Mouse (Mus musculus) embryonic facial prominence, embryonic 10.5 days (tissue): Measurements from ENCODE around the gene Dpf3. TPM values are rescaled to one million over a fixed set of nuclear protein-coding genes. Genes with fewer than 3 reads are reported as not detected.

Experiments
- DNase-seq: peaks from one replicate; pipeline ENCODE4 v3.0.0-alpha.2; 2017; ENCODE audit warnings: low spot score
- H3K27ac ChIP-seq: fragments of 300-500 bp; sonication (generic); replicated peaks from 2 replicates; pipeline ENCODE4 v1.5.1; 2016; ENCODE audit warnings: mild to moderate bottlenecking
- H3K27me3 ChIP-seq: fragments of 300-500 bp; sonication (generic); replicated peaks from 2 replicates; pipeline ENCODE4 v1.6.1; 2016; ENCODE audit warnings: low read depth, mild to moderate bottlenecking; ENCODE audit not compliant: poor library complexity, severe bottlenecking
- H3K36me3 ChIP-seq: fragments of 300-500 bp; sonication (generic); replicated peaks from 2 replicates; pipeline ENCODE4 v1.6.1; 2016; ENCODE audit warnings: mild to moderate bottlenecking, moderate library complexity
- H3K4me1 ChIP-seq: fragments of 300-500 bp; sonication (generic); 2 replicates; pipeline ENCODE4 v1.6.1; 2016
- H3K4me3 ChIP-seq: fragments of 300-500 bp; sonication (generic); 2 replicates; pipeline ENCODE4 v1.5.1; 2016; ENCODE audit warnings: mild to moderate bottlenecking, moderate library complexity
- H3K9me3 ChIP-seq: fragments of 300-500 bp; sonication (generic); 2 replicates; pipeline ENCODE4 v1.6.1; 2016; ENCODE audit warnings: mild to moderate bottlenecking
- WGBS: fragments of 180-500 bp; shearing (Covaris S2); methylation state at CpG from one replicate; pipeline ENCODE4 v1.1.7; 2016; 5-methylcytosine and 5-hydroxymethylcytosine counted together
- polyA plus RNA-seq: library from polyadenylated mRNA; unstranded; fragments of >200 nt; fragmentation: Nextera tagmentation; extraction: Ambion mirVana; gene quantifications from 2 replicates; pipeline ENCODE4 v1.2.1, GENCODE M21; 2016

The Dpf3 gene
- polyA plus RNA-seq, 1 experiment from 2014 or later: 2.8 TPM

DNA sequence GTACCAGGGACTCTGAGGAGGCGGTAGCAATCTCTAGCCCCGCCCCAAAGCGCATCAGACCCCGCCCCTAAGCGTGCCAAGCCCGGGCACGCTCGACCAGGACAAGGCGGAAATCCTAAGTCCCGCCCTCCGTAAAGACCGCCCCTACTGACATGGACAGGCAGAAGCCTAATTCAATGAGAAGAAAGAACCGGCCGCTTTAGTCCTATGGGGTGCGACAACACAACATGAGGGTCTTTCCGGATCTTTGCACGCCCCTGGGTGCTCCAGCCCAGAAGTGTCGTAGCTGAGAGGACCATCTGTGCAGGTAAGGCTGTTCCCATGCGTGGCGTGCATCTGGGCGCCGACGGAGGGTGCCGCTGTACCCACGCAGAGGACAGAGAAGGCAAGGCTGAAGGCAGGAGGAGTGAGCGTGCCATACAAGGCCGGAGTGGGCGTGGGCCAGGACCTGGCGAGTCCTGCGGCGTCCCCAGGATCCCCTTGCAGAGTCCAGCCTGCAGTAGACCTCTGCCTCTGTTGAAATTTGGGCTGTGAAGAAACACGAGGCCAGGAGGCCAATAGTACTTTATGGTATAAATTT, 32.9 kb upstream of the Dpf3 start, which contains the start of gene Dcaf4:
Dcaf4 (plus strand) TSS at position 156 of the 580 bp plus-strand sequence.
- H3K9me3 ChIP-seq: no peaks in the 10 kb centered on the region
- H3K27me3 ChIP-seq: no peaks in the 10 kb centered on the region
- H3K4me1 ChIP-seq: peaks cover 40% of the 10 kb centered on the region
- H3K36me3 ChIP-seq: no peaks in the 10 kb centered on the region
- peak; percentile 96 for DNase-seq
- under 1% methylated on average over 32 of the region's 32 CpGs for WGBS
- H3K27ac ChIP-seq: peak within 1 kb of the TSS; percentile 88
- peak within 1 kb of the TSS; percentile 80 for H3K4me3 ChIP-seq

- Histone ChIP-seq H3K4me1 (peaks cover 27% of the 10 kb centered on the region), H3K9me3 (no peaks in the 10 kb centered on the region), H3K4me3 (no peak overlapping the region), H3K27me3 (no peaks in the 10 kb centered on the region), H3K36me3 (no peaks in the 10 kb centered on the region), H3K27ac (no peak overlapping the region)
- WGBS: 84% methylated on average over 3 of the region's 3 CpGs
- no peak for DNase-seq
These were observed 30.1 kb upstream of the Dpf3 start for GRCm38 (mm10) chr12:83517580-83517979.

GRCm38 (mm10) chr12:83514216-83514615, 26.7 kb upstream of the Dpf3 start:
- Histone ChIP-seq H3K36me3 (no peaks in the 10 kb centered on the region), H3K27ac (no peak overlapping the region), H3K4me3 (no peak overlapping the region), H3K4me1 (peaks cover 12% of the 10 kb centered on the region), H3K9me3 (no peaks in the 10 kb centered on the region), H3K27me3 (no peaks in the 10 kb centered on the region)
- 86% methylated on average over 4 of the region's 4 CpGs for WGBS
- no peak for DNase-seq

DNA sequence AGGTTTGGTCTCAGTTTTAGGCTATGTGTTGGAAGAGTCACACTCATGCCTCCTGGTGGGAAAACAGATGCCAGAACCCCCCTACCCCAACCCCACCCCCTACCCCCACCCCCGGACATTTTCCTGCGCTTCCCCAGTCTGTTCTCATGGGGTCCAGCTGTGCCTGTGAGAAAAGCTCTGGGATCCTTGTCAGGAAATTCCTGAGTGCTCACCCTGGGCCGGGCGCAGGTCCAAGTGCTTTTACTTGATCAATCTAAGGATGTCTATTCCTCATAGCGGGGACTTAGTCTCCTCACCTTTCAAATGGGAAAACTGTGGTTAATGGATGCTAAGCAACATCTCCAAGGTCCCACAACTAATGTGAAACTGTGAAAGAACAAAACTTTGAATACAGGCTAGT, 25.7 kb upstream of the Dpf3 start:
- H3K36me3 ChIP-seq: no peaks in the 10 kb centered on the region
- no peak for DNase-seq
- no peaks in the 10 kb centered on the region for H3K9me3 ChIP-seq
- no peak overlapping the region for H3K4me3 ChIP-seq
- H3K4me1 ChIP-seq: peaks cover 12% of the 10 kb centered on the region
- WGBS: 39% methylated on average over 5 of the region's 5 CpGs
- H3K27me3 ChIP-seq: no peaks in the 10 kb centered on the region
- H3K27ac ChIP-seq: no peak overlapping the region

- whole genome bisulfite sequencing: 49% methylated on average over 4 of the region's 4 CpGs
These were observed 25.3 kb upstream of the Dpf3 start for GRCm38 (mm10) chr12:83512783-83513182.

DNA sequence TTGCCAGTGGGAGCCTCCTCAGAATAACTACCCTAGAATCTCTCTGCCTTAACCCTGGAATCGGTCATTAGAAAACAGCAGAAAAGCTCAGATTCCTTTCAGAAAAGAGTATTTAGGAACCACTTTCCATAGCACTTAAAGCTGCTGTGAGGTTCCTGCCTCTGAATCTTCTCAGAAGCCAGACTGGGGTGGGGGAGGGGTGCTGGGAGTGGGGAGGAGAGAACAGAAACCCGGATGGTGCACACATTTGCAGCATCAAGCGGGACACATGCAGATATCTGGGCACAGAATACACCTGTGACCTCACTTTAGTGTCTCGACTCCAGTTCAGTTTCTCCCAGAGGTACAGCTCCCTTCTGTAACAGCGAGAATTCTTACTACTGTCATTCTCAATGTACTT, 23.1 kb upstream of the Dpf3 start:
- DNase-seq: no peak
- Histone ChIP-seq H3K36me3 (no peaks in the 10 kb centered on the region), H3K27me3 (no peaks in the 10 kb centered on the region), H3K9me3 (no peaks in the 10 kb centered on the region), H3K4me1 (peaks cover 9% of the 10 kb centered on the region; the same call in 1 of the 2 replicates), H3K4me3 (no peak overlapping the region), H3K27ac (no peak overlapping the region)
- 84% methylated on average over 5 of the region's 5 CpGs for WGBS

More at GRCm38 (mm10) chr12:83512783-83513182, 25.3 kb upstream of the Dpf3 start:
- no peak overlapping the region for H3K27ac ChIP-seq
- H3K4me1 ChIP-seq: peaks cover 12% of the 10 kb centered on the region
- H3K9me3 ChIP-seq: no peaks in the 10 kb centered on the region
- no peak for DNase-seq
- no peak overlapping the region for H3K4me3 ChIP-seq
- no peaks in the 10 kb centered on the region for H3K27me3 ChIP-seq
- H3K36me3 ChIP-seq: no peaks in the 10 kb centered on the region

DNA sequence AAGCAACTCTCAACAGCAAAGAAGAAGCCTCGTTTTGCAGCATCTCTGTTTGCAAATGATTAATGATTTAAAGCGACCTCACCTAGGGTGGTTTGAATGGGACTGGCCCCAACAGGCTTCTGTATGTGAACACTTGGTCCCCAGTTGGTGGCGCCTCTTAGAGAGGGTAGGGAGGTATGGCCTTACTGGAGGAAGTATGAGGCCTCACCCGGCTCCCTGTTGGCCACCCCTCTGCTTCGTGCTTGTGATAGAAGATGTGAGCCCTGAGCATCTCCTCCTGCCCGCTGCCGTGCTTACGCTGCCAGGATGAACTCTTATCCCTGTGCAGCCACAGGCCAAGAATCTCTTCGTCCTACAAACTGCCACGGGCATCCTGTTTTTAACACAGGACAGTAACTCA, 19.0 kb upstream of the Dpf3 start:
- no peaks in the 10 kb centered on the region for H3K36me3 ChIP-seq
- no peak for DNase-seq
- no peak overlapping the region for H3K4me3 ChIP-seq
- no peak overlapping the region for H3K27ac ChIP-seq
- H3K27me3 ChIP-seq: peaks cover 5% of the 10 kb centered on the region; the same call in 1 of the 2 replicates
- H3K9me3 ChIP-seq: no peaks in the 10 kb centered on the region
- WGBS: 78% methylated on average over 10 of the region's 10 CpGs
- H3K4me1 ChIP-seq: 0 out of 2 replicates have a peak, but pooled peaks cover 3% of the 10 kb centered on the region

DNA sequence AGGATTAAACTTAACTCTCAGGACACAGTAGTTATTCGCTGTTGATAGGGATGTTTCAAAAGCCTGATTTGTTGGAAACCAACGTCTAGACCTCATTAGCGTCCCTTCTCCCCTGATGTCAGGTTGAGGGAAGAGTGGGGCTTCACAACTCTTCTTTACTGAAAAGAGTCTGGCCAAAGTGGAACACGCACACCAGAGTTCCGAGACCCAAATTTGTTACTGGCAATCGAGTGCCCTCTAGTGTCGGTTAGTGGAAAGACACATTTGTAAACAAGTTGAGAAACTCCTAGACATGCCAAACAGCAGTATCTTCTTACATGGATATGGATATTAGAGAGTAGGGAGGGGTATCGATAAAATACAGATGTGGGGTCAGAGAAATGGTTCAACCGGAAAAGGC, 14.7 kb upstream of the Dpf3 start:
- Histone ChIP-seq H3K27ac (no peak overlapping the region), H3K9me3 (no peaks in the 10 kb centered on the region), H3K36me3 (no peaks in the 10 kb centered on the region), H3K4me1 (0 out of 2 replicates have a peak, but pooled peaks cover 7% of the 10 kb centered on the region), H3K27me3 (peaks cover 11% of the 10 kb centered on the region; the same call in 1 of the 2 replicates), H3K4me3 (no peak overlapping the region)
- peak; percentile 59 for DNase-seq
- 8% methylated on average over 9 of the region's 9 CpGs for WGBS

DNA sequence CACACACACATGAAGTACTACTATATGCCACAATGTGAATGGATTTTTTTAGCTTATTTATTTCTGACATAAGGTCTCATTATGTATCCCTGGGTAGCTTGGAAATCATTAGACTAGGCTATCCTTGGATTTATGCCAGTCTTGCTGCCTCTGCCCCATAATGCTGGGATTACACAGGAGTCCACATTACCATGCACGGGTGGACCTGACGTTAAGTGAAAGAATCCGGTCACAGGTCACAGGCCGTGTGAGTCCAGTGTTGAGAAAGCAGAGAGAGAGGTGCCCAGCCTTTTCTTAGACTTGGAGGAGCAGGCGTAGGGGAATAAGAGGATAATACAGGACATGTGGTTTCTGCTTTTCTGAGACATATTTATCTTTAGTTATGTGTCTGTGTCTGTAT, 11.7 kb upstream of the Dpf3 start:
- no peak overlapping the region for H3K4me3 ChIP-seq
- no peak overlapping the region for H3K27ac ChIP-seq
- 83% methylated on average over 5 of the region's 5 CpGs for WGBS
- peaks cover 22% of the 10 kb centered on the region for H3K4me1 ChIP-seq
- peaks cover 11% of the 10 kb centered on the region; the same call in 1 of the 2 replicates for H3K27me3 ChIP-seq
- H3K9me3 ChIP-seq: no peaks in the 10 kb centered on the region
- no peak for DNase-seq
- H3K36me3 ChIP-seq: no peaks in the 10 kb centered on the region

DNA sequence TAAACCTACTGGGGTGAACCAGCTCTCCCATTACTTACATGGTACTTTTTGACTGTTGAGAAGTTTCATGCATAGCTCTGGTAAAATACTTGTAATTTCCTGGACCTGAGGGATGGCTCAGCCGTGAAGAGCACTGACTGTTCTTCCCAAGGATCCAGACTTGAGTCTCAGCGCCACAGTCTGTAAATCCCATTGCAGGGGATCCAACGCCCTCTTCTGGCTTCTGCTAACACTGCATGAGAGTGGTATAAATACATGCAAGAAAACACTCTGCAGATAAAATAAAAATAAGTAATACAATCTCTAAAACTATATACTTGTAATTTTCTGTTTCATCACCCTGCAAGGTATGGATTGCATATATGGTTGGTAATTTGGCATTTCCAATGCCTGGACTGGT, 10.4 kb upstream of the Dpf3 start:
- peaks cover 18% of the 10 kb centered on the region; the same call in 1 of the 2 replicates for H3K27me3 ChIP-seq
- WGBS: 80% methylated on average over 3 of the region's 3 CpGs
- no peaks in the 10 kb centered on the region for H3K9me3 ChIP-seq
- H3K4me1 ChIP-seq: peaks cover 22% of the 10 kb centered on the region
- H3K36me3 ChIP-seq: no peaks in the 10 kb centered on the region
- DNase-seq: no peak
- H3K27ac ChIP-seq: no peak overlapping the region
- no peak overlapping the region for H3K4me3 ChIP-seq

DNA sequence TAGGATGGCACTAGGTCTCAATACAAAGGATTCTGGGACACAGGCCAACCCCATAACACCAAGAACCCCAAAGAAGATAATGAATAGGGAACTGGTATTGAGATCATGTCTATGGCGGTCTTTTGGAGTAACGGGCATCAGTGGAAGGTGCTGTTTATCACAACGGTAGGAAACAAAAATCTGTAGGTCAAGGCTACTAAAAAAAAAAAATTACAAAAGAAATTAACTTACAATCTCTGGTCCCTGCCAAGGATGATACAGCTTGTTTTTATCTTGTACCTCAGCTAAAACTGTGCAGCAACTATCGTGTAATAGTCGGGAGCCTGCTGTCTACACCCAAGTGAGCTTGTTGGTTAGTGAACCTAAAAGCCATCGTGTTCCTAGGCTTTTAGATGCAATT, 9.2 kb upstream of the Dpf3 start:
- Histone ChIP-seq H3K27me3 (peaks cover 15% of the 10 kb centered on the region; the same call in 1 of the 2 replicates), H3K4me1 (peaks cover 19% of the 10 kb centered on the region), H3K4me3 (no peak overlapping the region), H3K9me3 (no peaks in the 10 kb centered on the region), H3K36me3 (no peaks in the 10 kb centered on the region), H3K27ac (no peak overlapping the region)
- no peak for DNase-seq
- WGBS: 94% methylated on average over 6 of the region's 6 CpGs

DNA sequence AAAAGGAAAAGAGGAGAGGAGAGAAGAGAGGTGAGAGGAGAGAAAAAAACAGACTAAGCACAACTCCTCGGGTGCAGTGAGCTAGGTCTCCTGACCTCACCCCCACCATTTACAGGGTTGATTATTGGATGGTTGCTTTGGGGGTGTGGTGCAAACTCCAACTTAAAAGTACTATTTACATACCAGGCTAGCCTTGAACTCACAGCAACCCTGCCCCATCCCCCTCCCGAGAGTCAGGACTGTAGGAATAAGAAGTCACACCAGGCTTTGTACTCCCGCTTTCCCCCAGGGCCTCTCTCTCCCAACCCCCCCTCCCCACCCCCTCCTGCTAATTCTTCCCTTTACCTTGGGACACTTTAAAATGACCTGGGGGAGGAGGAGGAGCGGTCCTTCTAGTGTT, 8.8 kb upstream of the Dpf3 start:
- peaks cover 11% of the 10 kb centered on the region; the same call in 1 of the 2 replicates for H3K27me3 ChIP-seq
- peaks cover 19% of the 10 kb centered on the region for H3K4me1 ChIP-seq
- WGBS: 70% methylated on average over 4 of the region's 4 CpGs
- H3K9me3 ChIP-seq: peaks cover 2% of the 10 kb centered on the region; the same call in 1 of the 2 replicates
- DNase-seq: no peak
- no peak overlapping the region for H3K4me3 ChIP-seq
- no peak overlapping the region for H3K27ac ChIP-seq
- no peaks in the 10 kb centered on the region for H3K36me3 ChIP-seq

DNA sequence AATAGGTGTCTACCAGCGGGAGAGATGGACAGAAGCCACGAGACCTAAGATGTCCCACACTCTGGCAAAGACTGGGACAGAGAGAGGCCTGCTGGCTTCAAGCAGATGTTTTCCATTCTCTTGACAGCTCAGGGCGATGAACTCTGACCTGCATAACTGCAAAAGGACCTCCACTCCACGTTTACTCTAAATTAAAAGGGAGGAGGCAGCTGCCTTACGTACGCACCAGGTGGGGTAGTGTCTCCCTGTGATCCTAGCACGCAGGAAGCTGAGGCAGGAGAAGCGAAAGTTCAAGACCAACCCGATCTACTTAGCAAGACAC, 8.4 kb upstream of the Dpf3 start:
- 0 out of 2 replicates have a peak, but pooled peaks cover 7% of the 10 kb centered on the region for H3K27me3 ChIP-seq
- no peak overlapping the region for H3K4me3 ChIP-seq
- H3K27ac ChIP-seq: no peak overlapping the region
- H3K4me1 ChIP-seq: peaks cover 19% of the 10 kb centered on the region
- no peaks in the 10 kb centered on the region for H3K36me3 ChIP-seq
- peaks cover 5% of the 10 kb centered on the region; the same call in 1 of the 2 replicates for H3K9me3 ChIP-seq
- 46% methylated on average over 9 of the region's 9 CpGs for WGBS
- DNase-seq: no peak
